Mouse (Mus musculus): ENCODE data around the gene Nyap1. TPM values are rescaled to one million over a fixed set of nuclear protein-coding genes. Genes with fewer than 3 reads are reported as not detected.

Nyap1 gene
- polyA plus RNA-seq, 1 experiment: 0.97 TPM

DNA sequence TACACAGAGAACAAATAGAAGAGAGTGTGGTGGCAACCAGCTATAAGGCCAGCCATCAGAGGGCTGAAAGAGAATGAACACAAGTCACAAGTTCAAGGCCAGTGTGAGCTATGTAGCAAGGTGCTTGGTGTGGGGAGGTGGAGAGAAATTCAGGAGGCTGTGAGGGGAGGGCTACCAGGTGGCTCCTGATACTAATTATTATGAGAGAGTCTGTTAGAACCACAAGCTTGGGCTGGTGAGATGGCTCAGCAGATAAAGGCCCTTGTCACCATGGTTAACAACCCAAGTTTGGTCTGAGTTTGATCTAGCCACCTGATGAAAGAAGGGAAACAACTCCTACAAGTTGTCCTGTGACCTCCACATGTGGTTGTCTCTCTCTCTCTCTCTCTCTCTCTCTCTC lies 31.3 kb upstream of the Nyap1 start:
- no peaks in the 10 kb centered on the region for H3K27me3 ChIP-seq (ENCODE audit: control insufficient read depth)
- no peaks in the 10 kb centered on the region for H3K36me3 ChIP-seq (ENCODE audit: control insufficient read depth)
- TF ChIP-seq TAL1 (IDR thresholded peaks at IDR 0.05; ENCODE audit: low read length): no peak
- no peak for TF ChIP-seq GATA1 (IDR thresholded peaks at IDR 0.05; ENCODE audit: low read length)
- peaks cover 39% of the 10 kb centered on the region for H3K4me1 ChIP-seq (ENCODE audit: control insufficient read depth)
- no peak overlapping the region for H3K4me3 ChIP-seq (replicated peaks)
- no peaks in the 10 kb centered on the region for H3K9me3 ChIP-seq (ENCODE audit: control insufficient read depth, low read length)

DNA sequence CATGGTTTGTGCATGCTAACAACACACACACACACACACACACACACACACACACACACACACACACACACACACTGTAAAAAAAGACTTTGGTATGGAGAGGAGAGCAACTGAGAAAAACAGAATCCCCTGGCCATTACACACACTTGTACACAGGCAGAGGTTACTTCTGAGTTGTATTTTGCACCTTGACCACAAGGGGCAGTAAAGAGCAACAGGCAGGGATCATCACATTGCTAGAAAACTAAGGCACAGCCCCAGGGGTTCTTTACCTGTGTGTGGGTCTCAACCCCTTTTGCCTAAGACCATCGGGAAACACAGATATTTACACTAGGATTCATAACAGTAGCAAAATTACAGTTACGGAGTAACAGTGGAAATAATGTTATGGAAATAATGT lies 29.3 kb upstream of the Nyap1 start:
- Histone ChIP-seq H3K36me3 (ENCODE audit: control insufficient read depth) (no peaks in the 10 kb centered on the region), H3K4me3 (replicated peaks) (no peak overlapping the region), H3K4me1 (ENCODE audit: control insufficient read depth) (peaks cover 19% of the 10 kb centered on the region), H3K9me3 (ENCODE audit: control insufficient read depth, low read length) (peaks cover 3% of the 10 kb centered on the region), H3K27me3 (ENCODE audit: control insufficient read depth) (no peaks in the 10 kb centered on the region)
- no peak for TF ChIP-seq TAL1 (IDR thresholded peaks at IDR 0.05; ENCODE audit: low read length)
- TF ChIP-seq GATA1 (IDR thresholded peaks at IDR 0.05; ENCODE audit: low read length): no peak

- peaks cover 11% of the 10 kb centered on the region for H3K4me1 ChIP-seq (ENCODE audit: control insufficient read depth)
Observed at GRCm38 (mm10) chr5:137768475-137768874, 27.1 kb upstream of the Nyap1 start.

GRCm38 (mm10) chr5:137766270-137766669 lies 24.9 kb upstream of the Nyap1 start:
- Histone ChIP-seq H3K27me3 (ENCODE audit: control insufficient read depth) (no peaks in the 10 kb centered on the region), H3K36me3 (ENCODE audit: control insufficient read depth) (no peaks in the 10 kb centered on the region; the same call in 1 of the 2 replicates), H3K9me3 (ENCODE audit: control insufficient read depth, low read length) (peaks cover 3% of the 10 kb centered on the region), H3K4me1 (ENCODE audit: control insufficient read depth) (no peaks in the 10 kb centered on the region; the same call in 1 of the 2 replicates), H3K4me3 (replicated peaks) (no peak overlapping the region)
- no peak for TF ChIP-seq TAL1 (IDR thresholded peaks at IDR 0.05; ENCODE audit: low read length)

More at GRCm38 (mm10) chr5:137768475-137768874, 27.1 kb upstream of the Nyap1 start:
- no peak overlapping the region for H3K4me3 ChIP-seq (replicated peaks)
- peaks cover 3% of the 10 kb centered on the region for H3K9me3 ChIP-seq (ENCODE audit: control insufficient read depth, low read length)
- no peaks in the 10 kb centered on the region for H3K36me3 ChIP-seq (ENCODE audit: control insufficient read depth)
- H3K27me3 ChIP-seq (ENCODE audit: control insufficient read depth): no peaks in the 10 kb centered on the region
- TF ChIP-seq GATA1 (IDR thresholded peaks at IDR 0.05; ENCODE audit: low read length) (no peak), TAL1 (IDR thresholded peaks at IDR 0.05; ENCODE audit: low read length) (no peak)

DNA sequence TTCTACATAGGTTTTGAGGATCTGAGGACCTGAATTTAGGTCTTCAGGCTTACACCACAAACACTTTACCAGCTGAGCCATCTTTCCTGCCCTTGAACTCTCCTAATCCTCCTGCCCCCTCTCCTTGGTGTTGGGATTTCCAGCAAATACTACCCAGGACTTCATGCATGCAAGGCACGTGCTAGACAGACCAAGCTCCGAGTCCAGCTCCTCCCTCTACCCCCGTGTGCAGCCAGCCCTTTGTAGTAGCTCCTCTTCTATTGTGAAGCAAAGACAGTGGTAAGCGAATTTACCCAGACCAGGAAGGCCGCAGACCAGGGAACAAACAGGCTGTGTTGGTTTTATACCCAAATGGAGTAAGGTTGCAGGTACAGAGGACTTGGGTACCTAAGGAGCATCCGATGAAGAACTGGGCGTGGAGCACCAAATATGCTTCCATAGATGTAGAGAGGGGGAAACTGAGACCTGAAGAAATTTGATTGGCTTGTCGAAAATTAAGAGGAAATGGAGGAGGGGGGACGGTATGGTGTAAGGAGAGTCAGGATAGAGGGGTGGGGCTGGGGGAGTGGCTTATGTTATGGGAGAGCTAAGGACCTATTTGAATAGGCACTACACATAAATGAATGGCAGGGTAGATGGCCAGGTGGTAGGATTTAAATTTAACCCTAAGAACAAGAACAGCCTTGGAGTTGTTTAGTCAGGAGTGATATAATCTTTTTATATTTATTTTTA lies 23.4 kb upstream of the Nyap1 start:
- TF ChIP-seq GATA1 (IDR thresholded peaks at IDR 0.05; ENCODE audit: low read length) (no peak), TAL1 (IDR thresholded peaks at IDR 0.05; ENCODE audit: low read length) (no peak)
- peaks cover 7% of the 10 kb centered on the region for H3K4me1 ChIP-seq (ENCODE audit: control insufficient read depth)
- no peak overlapping the region for H3K4me3 ChIP-seq (replicated peaks)
- peaks cover 3% of the 10 kb centered on the region for H3K9me3 ChIP-seq (ENCODE audit: control insufficient read depth, low read length)
- peaks cover 7% of the 10 kb centered on the region for H3K36me3 ChIP-seq (ENCODE audit: control insufficient read depth)
- H3K27me3 ChIP-seq (ENCODE audit: control insufficient read depth): no peaks in the 10 kb centered on the region

DNA sequence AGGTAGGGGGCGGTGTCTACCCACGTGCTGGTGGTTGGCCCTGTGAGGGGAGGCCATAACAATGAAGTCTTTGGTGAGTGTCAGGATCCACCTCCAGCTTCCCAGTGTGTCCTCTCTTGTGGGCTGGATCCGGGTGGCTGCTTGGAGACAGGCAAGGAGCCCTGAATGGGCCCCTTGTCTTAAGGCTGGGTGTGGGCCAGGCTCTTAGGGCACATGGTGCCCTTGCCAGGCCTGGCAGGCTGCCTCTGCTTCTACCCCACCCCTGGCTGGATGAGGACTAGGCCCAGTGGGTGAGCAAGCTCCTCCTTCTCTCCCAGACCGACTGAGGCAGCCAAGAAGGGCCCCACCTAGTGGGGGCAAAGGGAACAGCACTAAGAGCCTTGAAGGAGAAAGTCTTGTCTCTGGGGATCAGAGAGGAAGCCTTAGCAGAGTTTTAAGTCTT lies 18.6 kb upstream of the Nyap1 start:
- Histone ChIP-seq H3K27me3 (ENCODE audit: control insufficient read depth) (no peaks in the 10 kb centered on the region), H3K9me3 (ENCODE audit: control insufficient read depth, low read length) (no peaks in the 10 kb centered on the region), H3K4me3 (replicated peaks) (no peak overlapping the region), H3K36me3 (ENCODE audit: control insufficient read depth) (peaks cover 55% of the 10 kb centered on the region), H3K4me1 (ENCODE audit: control insufficient read depth) (peaks cover 37% of the 10 kb centered on the region)
- TF ChIP-seq TAL1 (IDR thresholded peaks at IDR 0.05; ENCODE audit: low read length) (no peak), GATA1 (IDR thresholded peaks at IDR 0.05; ENCODE audit: low read length) (no peak)

GRCm38 (mm10) chr5:137758921-137759534 lies 17.6 kb upstream of the Nyap1 start:
- Histone ChIP-seq H3K36me3 (ENCODE audit: control insufficient read depth) (peaks cover 62% of the 10 kb centered on the region), H3K9me3 (ENCODE audit: control insufficient read depth, low read length) (no peaks in the 10 kb centered on the region), H3K4me1 (ENCODE audit: control insufficient read depth) (peaks cover 41% of the 10 kb centered on the region), H3K27me3 (ENCODE audit: control insufficient read depth) (no peaks in the 10 kb centered on the region), H3K4me3 (replicated peaks) (no peak overlapping the region)
- TF ChIP-seq GATA1 (IDR thresholded peaks at IDR 0.05; ENCODE audit: low read length) (no peak), TAL1 (IDR thresholded peaks at IDR 0.05; ENCODE audit: low read length) (no peak)

GRCm38 (mm10) chr5:137757887-137758286 lies 16.5 kb upstream of the Nyap1 start:
- H3K4me3 ChIP-seq (replicated peaks): no peak overlapping the region

GRCm38 (mm10) chr5:137756882-137757661 lies 15.7 kb upstream of the Nyap1 start:
- Histone ChIP-seq H3K4me3 (replicated peaks) (no peak overlapping the region), H3K27me3 (ENCODE audit: control insufficient read depth) (no peaks in the 10 kb centered on the region), H3K9me3 (ENCODE audit: control insufficient read depth, low read length) (no peaks in the 10 kb centered on the region), H3K36me3 (ENCODE audit: control insufficient read depth) (peaks cover 81% of the 10 kb centered on the region), H3K4me1 (ENCODE audit: control insufficient read depth) (peaks cover 49% of the 10 kb centered on the region)
- no peak for TF ChIP-seq TAL1 (IDR thresholded peaks at IDR 0.05; ENCODE audit: low read length)
- TF ChIP-seq GATA1 (IDR thresholded peaks at IDR 0.05; ENCODE audit: low read length): no peak

More at GRCm38 (mm10) chr5:137757887-137758286, 16.5 kb upstream of the Nyap1 start:
- H3K36me3 ChIP-seq (ENCODE audit: control insufficient read depth): peaks cover 73% of the 10 kb centered on the region
- no peaks in the 10 kb centered on the region for H3K27me3 ChIP-seq (ENCODE audit: control insufficient read depth)
- peaks cover 49% of the 10 kb centered on the region for H3K4me1 ChIP-seq (ENCODE audit: control insufficient read depth)
- no peaks in the 10 kb centered on the region for H3K9me3 ChIP-seq (ENCODE audit: control insufficient read depth, low read length)
- TF ChIP-seq TAL1 (IDR thresholded peaks at IDR 0.05; ENCODE audit: low read length): no peak
- TF ChIP-seq GATA1 (IDR thresholded peaks at IDR 0.05; ENCODE audit: low read length): no peak

Measured in erythroblast, embryonic 14.5 days (primary cell).